8 mouse cellular contexts compared by ENCODE assay signal in the genomic region with DNA sequence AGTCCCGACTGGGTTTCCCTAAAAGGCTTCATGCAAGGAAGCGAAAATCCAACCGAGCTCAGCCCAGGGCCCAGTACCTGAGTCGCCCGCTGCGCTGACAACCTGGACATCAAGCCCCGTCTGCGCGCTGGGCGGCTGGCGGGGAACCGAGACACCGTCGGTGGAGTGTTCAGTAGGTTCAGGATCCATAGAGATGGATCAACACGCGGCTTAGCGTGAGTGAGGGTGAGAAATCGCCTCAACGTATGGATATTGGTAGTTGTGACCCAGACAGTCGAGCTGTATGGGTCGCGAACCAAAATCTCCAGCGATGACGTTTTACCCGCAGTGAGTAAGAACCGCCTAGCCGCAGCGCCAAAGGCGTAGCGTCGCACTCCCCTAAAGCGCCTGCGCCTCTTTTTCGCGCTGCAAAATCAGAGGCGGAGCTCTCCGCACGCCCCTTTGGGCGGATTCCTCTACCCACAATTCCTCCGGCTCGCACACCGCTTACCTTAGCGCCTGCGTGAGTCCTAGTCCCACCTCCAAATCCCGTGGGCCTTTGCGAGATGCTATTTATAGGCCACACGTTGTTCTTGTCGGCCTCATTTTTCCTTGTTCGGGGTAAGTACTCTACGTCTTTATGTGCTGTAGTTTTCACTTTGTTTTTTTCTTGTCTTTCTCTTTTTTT. TPM values are rescaled to one million over a fixed set of nuclear protein-coding genes. Genes with fewer than 3 reads are reported as not detected.
DNase-seq lines count a peak whose midpoint lies in the region; ATAC-seq lines count a peak whose summit lies in the region.

Gene Slc3a2 (minus strand): TSS at position 463 of the 667 bp plus-strand sequence.

- H3K27ac ChIP-seq in hindbrain, embryonic 15.5 days (replicated peaks) = peak within 1 kb of the TSS; percentile 97

- peak within 1 kb of the TSS; percentile 61 for H3K4me2 ChIP-seq in hindbrain, embryonic 15.5 days

- H3K27me3 ChIP-seq in hindbrain, embryonic 15.5 days = no peaks in the 10 kb centered on the region

- H3K9me3 ChIP-seq in hindbrain, embryonic 15.5 days = no peaks in the 10 kb centered on the region

- peak within 1 kb of the TSS; percentile 95 for H3K9ac ChIP-seq in hindbrain, embryonic 15.5 days

- peaks cover 28% of the 10 kb centered on the region for H3K36me3 ChIP-seq in hindbrain, embryonic 15.5 days

- WGBS in hindbrain, embryonic 15.5 days = under 1% methylated on average over 50 of the region's 50 CpGs

- DNase-seq in T-cell, adult 2 months (ENCODE audit: low spot score) = peak; percentile 99
- peak; percentile 95 to 96 for DNase-seq in cerebellum, postnatal 36 days
- peak; percentile 97 to 99 for DNase-seq in frontal cortex, postnatal 36 days (ENCODE audit: low spot score in 2 of 2)
- DNase-seq in left cerebral cortex, adult 11 months (ENCODE audit: low spot score) = peak; percentile 96
- DNase-seq in lung, postnatal 4 days = peak; percentile 97 to 98
- DNase-seq in retina, postnatal 7 days (ENCODE audit: low read depth, low spot score) = peak; percentile 94
- DNase-seq in urinary bladder, adult 2 months (ENCODE audit: low spot score) = peak; percentile 80

- H3K4me3 ChIP-seq in hindbrain, embryonic 15.5 days = peak within 1 kb of the TSS; percentile 71

- H3K4me1 ChIP-seq in hindbrain, embryonic 15.5 days (replicated peaks) = peaks cover 36% of the 10 kb centered on the region

- peak; percentile 98 for ATAC-seq in hindbrain, embryonic 15.5 days (ENCODE audit: low FRiP score, low read depth)

RNA-seq across cellular contexts. Expression of gene Slc3a2, which starts in this region (rescaled TPM):
- 170 and 175 TPM in 2 replicates for polyA plus RNA-seq in hindbrain, embryonic 15.5 days (2015; fragmentation: Nextera tagmentation; extraction: Ambion mirVana)
- 103 and 115 TPM in 2 replicates for polyA plus RNA-seq in urinary bladder, adult 2 months (2012; rRNA removed)

Comparison
In these comparisons a context has a peak if more than half of its experiments do, and no peak if none do; other contexts are left out.
1. Peak in every context shown above with its lines: DNase-seq, ATAC-seq, H3K4me3 ChIP-seq and H3K27ac ChIP-seq.